Mouse (Mus musculus) skeletal muscle tissue, adult 2 months (tissue): ENCODE results near the gene Cep152.

ENCODE experiments used
- DNase-seq: peaks from one replicate; pipeline ENCODE4 v3.0.0-alpha.2; 2012; ENCODE audit warnings: low read depth, low spot score

Gene Cep152

GRCm38 (mm10) chr2:125624837-125625351 lies at the start of gene Cep152:
Gene Cep152, minus strand, starts transcription at chr2:125625113.
- DNase-seq = peak; percentile 93

- peak; percentile 73 for DNase-seq
Observed at GRCm38 (mm10) chr2:125672957-125673631, 48.2 kb upstream of the Cep152 start, which contains the start of gene Eid1. Gene Eid1, plus strand, starts transcription at chr2:125673095.

- no peak for DNase-seq
Observed at GRCm38 (mm10) chr2:125672568-125672956, 47.6 kb upstream of the Cep152 start.

GRCm38 (mm10) chr2:125670846-125671245 lies 45.9 kb upstream of the Cep152 start:
- no peak for DNase-seq

GRCm38 (mm10) chr2:125667721-125668120 lies 42.8 kb upstream of the Cep152 start:
- no peak for DNase-seq

- no peak for DNase-seq
Observed at GRCm38 (mm10) chr2:125667184-125667583, 42.3 kb upstream of the Cep152 start.

GRCm38 (mm10) chr2:125666668-125667067 lies 41.8 kb upstream of the Cep152 start:
- no peak for DNase-seq

GRCm38 (mm10) chr2:125665909-125666308 lies 41.0 kb upstream of the Cep152 start:
- no peak for DNase-seq

- DNase-seq = no peak
Observed at GRCm38 (mm10) chr2:125665213-125665612, 40.3 kb upstream of the Cep152 start.

- no peak for DNase-seq
Observed at GRCm38 (mm10) chr2:125662517-125662916, 37.6 kb upstream of the Cep152 start.

GRCm38 (mm10) chr2:125661156-125661555 lies 36.2 kb upstream of the Cep152 start:
- no peak for DNase-seq

- DNase-seq = no peak
Observed at GRCm38 (mm10) chr2:125660537-125661130, 35.7 kb upstream of the Cep152 start.

GRCm38 (mm10) chr2:125659823-125660536 lies 35.1 kb upstream of the Cep152 start:
- DNase-seq = peak; percentile 54

GRCm38 (mm10) chr2:125655391-125655790 lies 30.5 kb upstream of the Cep152 start:
- no peak for DNase-seq

- DNase-seq = no peak
Observed at GRCm38 (mm10) chr2:125653286-125653685, 28.4 kb upstream of the Cep152 start.

- DNase-seq = no peak
Observed at GRCm38 (mm10) chr2:125651563-125651962, 26.6 kb upstream of the Cep152 start.

GRCm38 (mm10) chr2:125650742-125651352 lies 25.9 kb upstream of the Cep152 start:
- no peak for DNase-seq

GRCm38 (mm10) chr2:125650038-125650437 lies 25.1 kb upstream of the Cep152 start:
- DNase-seq = no peak

GRCm38 (mm10) chr2:125644912-125645311 lies 20.0 kb upstream of the Cep152 start:
- DNase-seq = no peak

GRCm38 (mm10) chr2:125637331-125637730 lies 12.4 kb upstream of the Cep152 start:
- DNase-seq = no peak

- DNase-seq = no peak
Observed at GRCm38 (mm10) chr2:125630010-125630409, 5.1 kb upstream of the Cep152 start.

- DNase-seq = no peak
Observed at GRCm38 (mm10) chr2:125628487-125628886, 3.6 kb upstream of the Cep152 start.
